Mouse (Mus musculus): ENCODE data around the gene Zfp668. TPM values are rescaled to one million over a fixed set of nuclear protein-coding genes. Genes with fewer than 3 reads are reported as not detected.
A peak's percentile ranks its signal among the peaks of the same experiment; 100 is the strongest.
"Not testable (repeated sequence)": the region's sequence is repeated elsewhere in the genome, so short reads cannot be mapped to it uniquely, and the experiment has no call there.

Gene Zfp668
- polyA plus RNA-seq, 1 experiment from 2014 or later = 7.6 TPM

DNA sequence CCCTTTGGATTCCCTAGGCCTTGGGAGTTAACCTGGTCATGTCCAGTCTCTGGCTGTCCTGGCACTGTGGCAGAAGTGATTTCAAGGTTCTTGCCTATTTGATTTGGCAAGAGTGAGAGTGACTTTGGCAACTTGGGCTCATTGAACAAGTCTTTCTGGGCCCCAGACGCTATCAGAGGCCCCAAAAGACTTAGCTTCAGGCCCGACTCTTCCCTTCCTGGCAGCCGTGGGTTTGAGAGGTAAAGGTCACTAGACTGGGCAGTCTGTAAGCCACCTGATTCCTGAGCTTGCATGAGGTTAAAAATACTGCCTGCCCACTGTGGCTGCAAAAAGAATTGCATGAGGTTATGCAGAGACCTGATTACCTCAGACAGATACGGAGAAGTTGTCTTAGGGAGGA, 32.0 kb upstream of the Zfp668 start:
- DNase-seq (no peak), ATAC-seq (ENCODE audit: low read depth) (no peak)
- no peak overlapping the region for H3K4me2 ChIP-seq
- H3K36me3 ChIP-seq = peaks cover 54% of the 10 kb centered on the region
- no peaks in the 10 kb centered on the region for H3K27me3 ChIP-seq
- H3K9me3 ChIP-seq (replicated peaks) = no peaks in the 10 kb centered on the region
- H3K4me3 ChIP-seq (replicated peaks) = no peak overlapping the region
- peaks cover 34% of the 10 kb centered on the region for H3K4me1 ChIP-seq (replicated peaks)
- no peak overlapping the region for H3K9ac ChIP-seq
- no peak overlapping the region for H3K27ac ChIP-seq
- 81% methylated on average over 4 of the region's 4 CpGs for WGBS (ENCODE audit: insufficient replicate concordance)

DNA sequence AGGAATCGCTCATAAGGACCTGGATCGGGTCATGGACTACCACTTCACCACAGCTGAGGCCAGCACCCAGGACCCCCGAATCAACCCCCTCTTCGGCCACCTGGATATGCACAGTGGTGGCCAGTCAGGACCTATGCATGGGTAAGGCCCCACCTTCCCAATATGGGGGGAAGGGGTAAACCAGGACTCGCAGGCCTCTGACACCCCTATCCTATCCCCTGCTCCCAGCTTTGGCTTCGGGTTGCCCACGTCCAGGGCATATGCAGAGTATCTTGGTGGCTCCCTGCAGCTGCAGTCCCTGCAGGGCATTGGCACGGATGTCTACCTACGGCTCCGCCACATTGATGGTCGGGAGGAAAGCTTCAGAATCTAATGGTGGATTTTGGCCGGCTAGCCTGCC, 31.3 kb upstream of the Zfp668 start:
- Histone ChIP-seq H3K4me2 (no peak overlapping the region), H3K27me3 (no peaks in the 10 kb centered on the region), H3K36me3 (peaks cover 54% of the 10 kb centered on the region), H3K27ac (no peak overlapping the region), H3K9me3 (replicated peaks) (no peaks in the 10 kb centered on the region), H3K4me1 (replicated peaks) (peaks cover 30% of the 10 kb centered on the region), H3K9ac (no peak overlapping the region), H3K4me3 (replicated peaks) (no peak overlapping the region)
- 83% methylated on average over 12 of the region's 12 CpGs for WGBS (ENCODE audit: insufficient replicate concordance)
- no peak for ATAC-seq (ENCODE audit: low read depth)
- DNase-seq = no peak

DNA sequence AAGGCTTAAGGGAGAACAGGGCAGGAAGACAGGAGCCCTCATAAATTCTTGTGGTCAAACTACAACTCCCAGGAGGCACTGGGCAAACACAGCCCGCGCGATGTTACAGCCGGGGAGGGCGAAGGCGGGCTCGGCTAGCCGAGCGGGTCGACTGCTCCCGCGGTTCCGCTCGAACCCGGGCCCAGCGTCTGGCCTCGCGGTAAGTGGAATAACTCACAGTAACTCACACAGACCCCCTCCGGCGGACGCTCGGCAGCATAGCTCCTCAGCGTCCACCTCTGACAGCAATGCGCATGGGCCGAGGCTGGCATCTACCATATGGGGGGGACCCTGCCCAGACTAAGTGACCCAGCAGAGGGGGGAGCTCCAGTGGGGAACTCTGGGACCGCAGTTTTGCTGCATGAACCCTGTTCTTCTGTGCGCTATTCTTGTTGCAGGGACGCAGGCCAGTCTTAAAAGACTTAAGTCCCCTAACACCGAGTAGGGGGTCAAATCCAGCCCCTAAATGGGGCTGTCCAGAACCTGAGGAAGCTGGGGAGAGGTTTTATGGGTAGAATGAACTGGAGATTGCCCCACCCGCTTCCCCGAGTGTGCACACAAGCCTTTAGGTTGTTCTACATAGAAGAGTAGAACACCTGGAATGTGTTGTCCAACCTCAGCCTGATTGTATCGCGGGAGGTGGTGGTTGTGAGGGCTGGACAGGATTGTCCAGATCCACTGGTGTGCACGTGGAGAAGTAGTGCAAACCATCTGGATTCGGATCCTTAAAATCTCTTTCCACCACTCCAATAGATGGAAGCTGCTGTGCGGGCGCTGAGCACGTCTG, 27.6 kb upstream of the Zfp668 start, which contains the start of gene Bckdk:
Bckdk (plus strand) TSS at position 112 of the 826 bp plus-strand sequence.
- H3K9me3 ChIP-seq (replicated peaks) = no peaks in the 10 kb centered on the region
- peaks cover 54% of the 10 kb centered on the region for H3K4me1 ChIP-seq (replicated peaks)
- ATAC-seq (ENCODE audit: low read depth) = peak; percentile 86
- DNase-seq = peak; percentile 69
- peak within 1 kb of the TSS; percentile 86 for H3K4me2 ChIP-seq
- peak within 1 kb of the TSS; percentile 83 for H3K27ac ChIP-seq
- peak within 1 kb of the TSS; percentile 94 for H3K9ac ChIP-seq
- H3K36me3 ChIP-seq = peaks cover 43% of the 10 kb centered on the region
- H3K27me3 ChIP-seq = no peaks in the 10 kb centered on the region
- peak within 1 kb of the TSS; percentile 81 for H3K4me3 ChIP-seq (replicated peaks)
- WGBS (ENCODE audit: insufficient replicate concordance) = 9% methylated on average over 38 of the region's 38 CpGs

DNA sequence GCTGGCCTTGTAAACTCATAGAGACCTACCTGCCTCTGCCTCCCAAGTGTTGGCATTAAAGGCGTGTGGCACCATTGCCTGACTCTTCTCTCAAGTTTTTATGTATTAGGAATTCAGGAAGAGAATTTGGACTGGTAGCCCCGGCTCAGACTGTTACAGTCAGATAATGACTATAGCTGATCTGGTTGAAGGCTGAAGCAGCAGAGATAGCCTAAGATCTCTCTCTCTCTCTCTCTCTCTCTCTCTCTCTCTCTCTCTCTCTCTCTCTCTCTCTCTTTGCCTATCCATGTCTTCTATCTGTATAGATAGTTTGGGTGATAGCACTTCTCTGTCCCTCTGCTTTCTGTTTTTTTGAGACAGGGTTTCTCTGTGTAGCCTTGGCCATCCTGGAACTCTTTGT, 25.1 kb upstream of the Zfp668 start:
- DNase-seq (no peak), ATAC-seq (ENCODE audit: low read depth) (no peak)
- Histone ChIP-seq H3K27ac (peak overlapping the region; percentile 1; the same call in 1 of the 2 replicates), H3K9me3 (replicated peaks) (no peaks in the 10 kb centered on the region), H3K9ac (0 out of 2 replicates have a peak overlapping the region, but pooled peaks have one; percentile 3), H3K4me2 (no peak overlapping the region), H3K36me3 (peaks cover 19% of the 10 kb centered on the region), H3K4me3 (replicated peaks) (no peak overlapping the region), H3K4me1 (replicated peaks) (peaks cover 74% of the 10 kb centered on the region), H3K27me3 (no peaks in the 10 kb centered on the region)
- WGBS (ENCODE audit: insufficient replicate concordance) = 29% methylated on average over 2 of the region's 2 CpGs

DNA sequence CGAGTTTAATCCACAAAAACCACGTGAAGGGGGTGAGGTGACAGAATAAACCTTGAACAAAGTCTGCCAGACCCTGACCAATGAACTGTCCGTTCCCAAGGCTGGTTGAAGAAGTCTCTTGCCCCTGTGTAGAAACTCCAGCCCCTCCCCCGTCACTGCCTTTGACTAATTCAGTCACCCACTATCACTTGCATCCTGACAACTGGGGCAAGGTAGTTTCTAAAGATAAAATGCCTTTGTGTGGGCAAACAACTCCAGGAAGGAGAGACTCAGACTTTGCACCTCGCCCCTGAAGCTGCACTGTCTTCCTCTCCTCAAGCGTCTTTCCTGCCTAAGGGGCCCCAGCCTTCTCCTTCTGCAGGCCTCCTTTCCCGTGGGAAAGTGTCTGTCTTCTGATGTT, 23.4 kb upstream of the Zfp668 start:
- DNase-seq (peak; percentile 42), ATAC-seq (ENCODE audit: low read depth) (no peak)
- WGBS (ENCODE audit: insufficient replicate concordance) = 11% methylated on average over 7 of the region's 7 CpGs
- Histone ChIP-seq H3K9ac (peak overlapping the region; percentile 31; the same call in 1 of the 2 replicates), H3K9me3 (replicated peaks) (no peaks in the 10 kb centered on the region), H3K27me3 (no peaks in the 10 kb centered on the region), H3K36me3 (peaks cover 2% of the 10 kb centered on the region; the same call in 1 of the 2 replicates), H3K4me2 (peak overlapping the region; percentile 17; the same call in 1 of the 2 replicates), H3K27ac (peak overlapping the region; percentile 40), H3K4me1 (replicated peaks) (peaks cover 80% of the 10 kb centered on the region), H3K4me3 (replicated peaks) (no peak overlapping the region)

DNA sequence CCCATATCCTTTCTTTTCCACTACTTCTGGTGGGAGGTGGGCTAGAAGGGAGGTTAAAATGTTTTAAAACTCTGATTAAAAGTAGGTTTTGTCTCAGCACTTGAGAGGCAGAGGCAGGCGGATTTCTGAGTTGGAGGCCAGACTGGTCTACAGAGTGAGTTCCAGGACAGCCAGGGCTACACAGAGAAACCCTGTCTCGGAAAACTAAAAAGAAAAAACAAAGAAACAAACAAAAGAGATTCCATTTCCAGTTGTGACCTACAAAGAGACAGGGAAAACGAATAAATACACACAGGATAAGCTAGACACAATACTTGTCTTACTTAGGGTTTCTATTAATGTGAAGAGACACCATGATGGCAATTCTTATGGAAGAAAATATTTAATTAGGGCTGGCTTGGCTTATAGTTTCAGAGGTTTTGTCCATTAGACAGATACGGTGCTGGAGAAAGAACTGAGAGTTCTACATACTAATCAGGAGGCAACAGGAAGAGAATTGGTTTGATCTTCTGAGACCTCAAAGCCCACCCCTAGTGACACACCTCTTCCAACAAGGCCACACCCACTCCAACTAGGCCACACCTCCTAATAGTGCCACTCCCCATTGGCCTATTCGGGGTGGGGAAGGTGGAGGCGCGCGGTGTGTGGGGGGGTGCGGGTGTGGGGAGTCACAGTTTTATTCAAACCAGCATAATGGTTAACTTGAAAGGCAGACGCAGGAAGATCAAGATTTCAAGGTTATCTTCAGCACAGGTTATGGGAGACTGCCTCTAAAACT, 21.7 kb upstream of the Zfp668 start:
- no peaks in the 10 kb centered on the region for H3K9me3 ChIP-seq (replicated peaks)
- H3K27ac ChIP-seq = peak overlapping the region; percentile 40
- peak overlapping the region; percentile 38 for H3K4me2 ChIP-seq
- H3K4me3 ChIP-seq (replicated peaks) = no peak overlapping the region
- no peaks in the 10 kb centered on the region for H3K27me3 ChIP-seq
- ATAC-seq (ENCODE audit: low read depth) = peak; percentile 25; the same call in 1 of the 2 replicates
- H3K9ac ChIP-seq = peak overlapping the region; percentile 31; the same call in 1 of the 2 replicates
- DNase-seq = peak; percentile 69
- H3K4me1 ChIP-seq (replicated peaks) = peaks cover 84% of the 10 kb centered on the region
- H3K36me3 ChIP-seq = peaks cover 5% of the 10 kb centered on the region
- 20% methylated on average over 10 of the region's 10 CpGs for WGBS (ENCODE audit: insufficient replicate concordance)

DNA sequence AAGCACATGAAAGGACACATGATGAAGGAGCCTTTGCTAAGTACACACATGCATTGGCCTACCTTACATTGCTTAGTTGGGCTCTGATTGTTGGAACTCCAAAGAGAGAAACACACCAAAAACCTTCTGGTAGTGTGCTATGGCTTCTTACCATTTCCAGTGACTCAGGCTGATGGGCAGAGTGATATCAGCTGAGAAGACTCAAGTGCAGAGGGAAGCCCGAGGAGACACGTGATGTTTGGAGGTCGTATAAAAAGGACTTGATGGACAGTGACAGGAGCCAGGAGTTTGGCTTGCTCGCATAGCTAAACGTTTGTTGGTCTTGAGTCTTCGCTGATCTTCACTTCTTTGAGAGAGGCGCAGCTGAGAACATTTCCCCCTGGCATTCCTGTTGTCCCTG, 20.9 kb upstream of the Zfp668 start:
- 73% methylated on average over 7 of the region's 7 CpGs for WGBS (ENCODE audit: insufficient replicate concordance)
- ATAC-seq (ENCODE audit: low read depth) (no peak), DNase-seq (no peak)
- Histone ChIP-seq H3K27ac (no peak overlapping the region), H3K4me3 (replicated peaks) (no peak overlapping the region), H3K9ac (no peak overlapping the region), H3K36me3 (peaks cover 12% of the 10 kb centered on the region), H3K27me3 (no peaks in the 10 kb centered on the region), H3K4me1 (replicated peaks) (peaks cover 78% of the 10 kb centered on the region), H3K9me3 (replicated peaks) (no peaks in the 10 kb centered on the region), H3K4me2 (no peak overlapping the region)

DNA sequence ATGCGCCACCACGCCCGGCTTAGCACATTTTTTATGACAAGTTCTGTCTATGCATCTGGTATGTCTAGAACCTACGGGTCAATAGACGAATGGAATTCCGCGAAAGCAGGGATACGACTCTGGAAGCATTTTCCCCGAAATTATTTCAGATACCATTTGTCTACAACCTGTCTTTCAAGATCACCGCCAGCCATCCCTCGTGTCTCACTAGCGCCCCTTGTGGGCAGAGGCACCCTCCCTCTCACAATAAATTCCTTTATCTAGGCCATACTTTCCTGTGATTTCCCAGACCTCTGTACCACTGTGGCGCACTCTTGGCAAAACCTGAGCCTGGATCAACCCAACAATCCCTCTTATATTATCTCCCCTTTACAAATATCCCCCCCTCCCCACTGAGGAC, 19.8 kb upstream of the Zfp668 start:
- DNase-seq = peak; percentile 68
- Histone ChIP-seq H3K36me3 (peaks cover 24% of the 10 kb centered on the region), H3K4me3 (replicated peaks) (0 out of 2 replicates have a peak overlapping the region, but pooled peaks have one; percentile 70), H3K27me3 (no peaks in the 10 kb centered on the region), H3K27ac (peak overlapping the region; percentile 77; the same call in 1 of the 2 replicates), H3K4me1 (replicated peaks) (peaks cover 68% of the 10 kb centered on the region), H3K9ac (no peak overlapping the region), H3K9me3 (replicated peaks) (no peaks in the 10 kb centered on the region), H3K4me2 (peak overlapping the region; percentile 90)
- WGBS (ENCODE audit: insufficient replicate concordance) = 49% methylated on average over 13 of the region's 13 CpGs
- no peak for ATAC-seq (ENCODE audit: low read depth)

DNA sequence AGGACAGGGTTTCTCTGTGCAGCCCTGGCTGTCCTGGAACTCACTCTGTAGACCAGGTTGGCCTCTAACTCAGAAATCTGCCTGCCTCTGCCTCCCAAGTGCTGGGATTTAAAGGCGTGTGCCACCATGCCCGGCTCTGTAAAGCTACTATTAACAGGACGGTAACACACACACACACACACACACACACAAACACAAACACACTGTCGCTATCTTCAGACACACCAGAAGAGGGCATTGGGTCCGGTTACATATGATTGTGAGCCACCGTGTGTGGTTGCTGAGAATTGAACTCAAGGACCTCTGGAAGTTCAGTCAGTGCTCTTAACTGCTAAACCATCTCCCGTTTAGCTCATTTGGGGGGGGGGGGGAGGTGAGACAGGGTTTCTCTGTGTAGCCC, 19.3 kb upstream of the Zfp668 start:
- H3K9me3 ChIP-seq (replicated peaks); DNase-seq; H3K27me3 ChIP-seq: not testable (repeated sequence)
- 0 out of 2 replicates have a peak, but pooled peaks have one; percentile 1 for ATAC-seq (ENCODE audit: low read depth)
- Histone ChIP-seq H3K36me3 (peaks cover 25% of the 10 kb centered on the region), H3K9ac (peak overlapping the region; percentile 19; the same call in 1 of the 2 replicates), H3K4me2 (peak overlapping the region; percentile 90), H3K4me3 (replicated peaks) (peak overlapping the region; percentile 70), H3K4me1 (replicated peaks) (peaks cover 64% of the 10 kb centered on the region), H3K27ac (peak overlapping the region; percentile 77)
- 53% methylated on average over 7 of the region's 7 CpGs for WGBS (ENCODE audit: insufficient replicate concordance)

DNA sequence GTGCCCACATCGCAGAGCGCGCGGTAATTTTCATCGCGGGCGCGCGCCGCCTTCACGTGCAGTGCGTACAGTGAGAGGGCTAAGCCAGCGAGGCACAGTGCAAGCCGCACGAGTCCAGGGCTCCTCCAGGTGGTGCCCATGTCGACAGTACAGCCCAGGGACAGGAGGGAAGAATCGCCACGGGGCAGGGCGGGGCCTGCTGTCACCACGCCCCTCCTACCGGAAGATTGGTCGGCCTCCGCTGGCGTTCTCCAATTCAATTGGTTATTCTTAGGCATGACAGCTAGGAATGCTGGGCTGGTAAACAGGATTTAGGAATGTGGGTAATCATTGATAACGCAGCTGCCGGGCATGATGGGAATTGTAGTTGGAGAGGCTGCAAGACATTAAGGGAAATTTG, 18.8 kb upstream of the Zfp668 start, which contains the start of the genes Gm21974 and Vkorc1:
Gm21974 (minus strand) TSS at position 13 of the 400 bp plus-strand sequence.
Vkorc1 (minus strand) TSS at position 176 of the 400 bp plus-strand sequence.
- DNase-seq (peak; percentile 97), ATAC-seq (ENCODE audit: low read depth) (peak; percentile 96)
- H3K9ac ChIP-seq = peak within 1 kb of the TSS; percentile 79
- WGBS (ENCODE audit: insufficient replicate concordance) = 0% methylated on average over 26 of the region's 26 CpGs
- H3K4me1 ChIP-seq (replicated peaks) = peaks cover 60% of the 10 kb centered on the region
- H3K27me3 ChIP-seq = no peaks in the 10 kb centered on the region
- H3K27ac ChIP-seq = peak within 1 kb of the TSS; percentile 86
- H3K4me2 ChIP-seq = peak within 1 kb of the TSS; percentile 90
- peaks cover 25% of the 10 kb centered on the region for H3K36me3 ChIP-seq
- peak within 1 kb of the TSS; percentile 70 for H3K4me3 ChIP-seq (replicated peaks)
- H3K9me3 ChIP-seq (replicated peaks) = no peaks in the 10 kb centered on the region

DNA sequence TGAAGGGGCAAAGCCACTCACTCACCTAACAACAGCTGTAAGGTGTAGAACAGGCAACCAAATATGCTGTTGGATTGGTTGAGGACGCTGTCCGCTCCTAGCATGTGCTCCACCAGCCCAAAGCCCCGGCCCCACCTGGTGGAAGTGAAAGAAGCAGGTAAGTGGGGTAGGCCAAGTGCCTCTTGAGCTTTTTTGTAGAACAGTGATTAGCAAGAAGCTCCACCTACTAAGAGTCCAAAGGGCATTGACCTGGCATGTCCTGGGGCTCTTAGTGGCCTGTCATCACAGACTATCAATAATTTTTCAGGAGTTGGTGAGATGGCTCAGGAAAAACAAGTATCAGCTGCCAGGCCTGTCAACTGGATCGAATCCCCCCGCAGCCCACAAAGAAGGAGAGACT, 17.9 kb upstream of the Zfp668 start:
- Histone ChIP-seq H3K27ac (peak overlapping the region; percentile 86), H3K9me3 (replicated peaks) (no peaks in the 10 kb centered on the region), H3K36me3 (peaks cover 28% of the 10 kb centered on the region), H3K4me1 (replicated peaks) (peaks cover 50% of the 10 kb centered on the region), H3K9ac (peak overlapping the region; percentile 79), H3K4me3 (replicated peaks) (peak overlapping the region; percentile 70), H3K27me3 (no peaks in the 10 kb centered on the region), H3K4me2 (peak overlapping the region; percentile 90)
- 75% methylated on average over 5 of the region's 5 CpGs for WGBS (ENCODE audit: insufficient replicate concordance)
- no peak for DNase-seq
- no peak for ATAC-seq (ENCODE audit: low read depth)

Data from liver, embryonic 13.5 days (tissue).